Mouse (Mus musculus) left cerebral cortex, postnatal 4 days (tissue): Measurements from ENCODE around the gene 4930507D05Rik. TPM values are rescaled to one million over a fixed set of nuclear protein-coding genes. Genes with fewer than 3 reads are reported as not detected.
"Not testable (repeated sequence)": the region's sequence is repeated elsewhere in the genome, so short reads cannot be mapped to it uniquely, and the experiment has no call there.

Source experiments
- DNase-seq: peaks from one replicate; pipeline ENCODE4 v3.0.0-alpha.2; 2022
- intact Hi-C: fragments of 180-260 bp; cut with DNase I; formaldehyde crosslinking; loops from one replicate; pipeline ENCODE4 v1.15.1; 2025
- total RNA-seq, 2 experiments: library from RNA; stranded (reverse); gene quantifications; 2 replicates each; pipeline ENCODE4 v1.2.3; 2021

4930507D05Rik gene
- total RNA-seq: 1 to 10 TPM; 1.2 TPM

- intact Hi-C loops: no loop called here
- DNase-seq: peak; percentile 92
Observed at GRCm38 (mm10) chr10:62449364-62450279, at the start of gene 4930507D05Rik, which contains the start of gene Supv3l1. Gene 4930507D05Rik (plus strand): TSS chr10:62449489. Gene Supv3l1 (minus strand): TSS chr10:62449738.

- DNase-seq: peak; percentile 57
- intact Hi-C loops: loop anchor here (10.0 kb wide), 1 partner anchor 207 kb away; no protein-coding TSS in a partner anchor
Observed at GRCm38 (mm10) chr10:62401641-62402111, 47.6 kb upstream of the 4930507D05Rik start.

- intact Hi-C loops: loop anchor here (10.0 kb wide), 1 partner anchor 210 kb away; no protein-coding TSS in a partner anchor
- DNase-seq: no peak
Observed at GRCm38 (mm10) chr10:62404901-62405300, 44.4 kb upstream of the 4930507D05Rik start.

GRCm38 (mm10) chr10:62410943-62411342 lies 38.3 kb upstream of the 4930507D05Rik start:
- peak; percentile 74 for DNase-seq
- intact Hi-C loops: loop anchor here (5.0 kb wide), 1 partner anchor 139 kb away; no protein-coding TSS in a partner anchor

DNA sequence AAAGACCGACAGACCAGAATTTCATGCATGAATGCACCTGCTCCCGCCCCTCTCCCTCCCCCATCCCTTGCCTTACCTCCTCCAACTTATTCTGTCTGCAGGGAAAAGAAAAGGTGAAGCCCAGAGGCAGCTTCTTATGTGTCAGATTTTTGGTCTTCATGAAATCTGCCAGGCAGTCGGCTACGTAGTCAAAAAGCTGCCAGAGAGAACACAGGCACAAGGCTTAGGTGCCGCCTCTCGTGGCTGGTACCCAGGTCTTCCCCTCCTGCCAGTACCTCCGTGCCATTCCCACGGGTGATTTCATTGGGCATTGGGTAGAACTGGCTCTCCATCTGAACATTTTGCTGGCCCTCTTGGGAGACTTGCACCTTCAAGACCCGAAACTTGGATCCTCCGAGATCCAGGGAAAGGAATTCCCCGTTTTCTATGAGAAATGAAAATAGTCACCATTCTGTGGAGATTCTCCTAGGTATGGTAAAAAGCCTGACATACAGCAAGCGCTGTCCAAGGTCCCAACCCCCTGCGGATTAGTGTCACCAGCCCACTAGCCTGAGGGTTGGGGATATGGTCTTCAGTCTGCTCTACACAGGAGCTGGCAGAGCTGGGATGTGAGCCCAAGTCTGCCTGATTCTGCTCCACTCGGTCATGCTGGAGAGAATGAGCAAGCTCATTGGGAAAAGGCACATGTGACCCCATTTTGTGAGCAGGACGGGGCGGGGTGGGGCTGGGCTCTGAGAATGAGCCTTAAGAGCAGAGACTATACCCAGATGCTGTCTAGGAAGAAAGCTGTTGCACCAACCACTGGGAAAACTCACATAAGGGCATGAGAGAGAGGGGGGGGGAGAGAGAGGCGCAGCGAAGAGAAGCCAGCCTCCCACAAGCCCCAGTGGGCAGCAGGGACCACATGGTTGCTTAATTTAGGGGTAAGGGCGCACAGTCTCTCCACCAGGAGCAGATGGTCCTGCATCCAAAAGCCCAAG lies 37.6 kb upstream of the 4930507D05Rik start:
- peak; percentile 19 for DNase-seq
- intact Hi-C loops: loop anchor here (5.0 kb wide), 1 partner anchor 139 kb away; no protein-coding TSS in a partner anchor

- intact Hi-C loops: loop anchor here (5.0 kb wide), 1 partner anchor 141 kb away; no protein-coding TSS in a partner anchor
- peak; percentile 17 for DNase-seq
Observed at GRCm38 (mm10) chr10:62412906-62413605, 36.2 kb upstream of the 4930507D05Rik start.

DNA sequence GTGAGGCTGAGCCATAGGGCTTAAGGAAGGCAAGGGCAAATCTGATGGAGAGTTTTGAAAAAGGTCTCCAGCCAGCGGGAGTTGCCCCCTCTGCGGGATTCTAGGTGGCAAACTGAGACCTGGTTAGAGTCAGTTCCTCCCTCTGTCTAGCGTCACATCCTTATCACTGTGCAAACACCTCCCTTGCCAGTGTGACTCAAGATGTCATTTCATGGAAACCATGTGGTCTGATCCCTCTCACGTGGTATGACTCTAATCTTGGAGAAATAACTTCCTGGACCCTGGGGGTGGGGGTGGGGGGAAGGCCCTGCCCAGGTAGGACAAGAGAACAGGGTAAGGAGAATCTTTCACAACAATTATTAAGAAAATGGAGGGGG lies 35.7 kb upstream of the 4930507D05Rik start:
- DNase-seq: no peak
- intact Hi-C loops: loop anchor here (5.0 kb wide), 1 partner anchor 141 kb away; no protein-coding TSS in a partner anchor

DNA sequence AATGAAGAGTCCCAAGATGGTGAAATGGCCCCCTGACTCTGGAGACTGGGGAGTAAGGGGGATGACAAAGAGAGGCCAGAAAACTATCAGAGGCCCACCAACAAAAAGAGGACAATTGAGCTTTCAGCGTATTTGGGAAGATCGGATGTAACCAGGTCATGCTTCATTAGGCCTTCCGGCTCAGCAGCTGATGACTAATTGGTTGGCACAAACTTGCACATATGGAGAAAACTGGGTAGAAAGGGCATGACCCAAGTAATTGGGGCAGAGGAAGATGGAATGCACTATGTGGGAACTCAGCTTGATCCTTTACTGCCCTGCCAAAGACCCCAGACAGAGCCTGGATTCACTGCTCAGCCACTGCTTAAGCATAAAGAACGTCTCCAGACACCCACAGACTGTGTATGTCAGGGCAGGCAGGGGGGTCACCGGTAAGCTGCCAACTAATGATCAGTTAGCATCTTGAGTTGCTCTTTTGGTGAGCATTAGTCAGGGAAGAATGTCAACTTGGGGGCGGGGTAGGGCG lies 30.4 kb upstream of the 4930507D05Rik start:
- DNase-seq: no peak
- intact Hi-C loops: no loop called here

GRCm38 (mm10) chr10:62419422-62419821 lies 29.9 kb upstream of the 4930507D05Rik start:
- no peak for DNase-seq
- intact Hi-C loops: no loop called here

DNA sequence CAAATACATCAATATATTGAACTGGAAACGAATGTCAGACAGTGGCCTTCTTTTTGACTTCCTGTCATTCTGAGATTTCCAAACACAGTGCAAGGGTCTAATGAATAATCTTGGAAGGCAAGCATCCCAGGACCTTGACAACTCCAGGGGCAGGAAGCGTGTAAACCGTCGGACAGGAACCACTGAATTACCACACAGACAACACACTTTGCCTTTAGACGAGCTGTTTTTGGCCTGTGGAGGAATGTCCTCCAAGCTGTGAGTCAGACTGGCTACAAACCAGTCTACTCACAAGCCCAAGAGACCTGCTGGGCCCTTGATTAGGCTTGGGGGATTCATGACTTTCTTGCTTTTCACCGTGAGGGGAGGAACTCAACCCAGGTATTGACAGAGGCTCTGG lies 28.9 kb upstream of the 4930507D05Rik start:
- intact Hi-C loops: no loop called here
- no peak for DNase-seq

GRCm38 (mm10) chr10:62421127-62421526 lies 28.2 kb upstream of the 4930507D05Rik start:
- intact Hi-C loops: no loop called here
- no peak for DNase-seq

DNA sequence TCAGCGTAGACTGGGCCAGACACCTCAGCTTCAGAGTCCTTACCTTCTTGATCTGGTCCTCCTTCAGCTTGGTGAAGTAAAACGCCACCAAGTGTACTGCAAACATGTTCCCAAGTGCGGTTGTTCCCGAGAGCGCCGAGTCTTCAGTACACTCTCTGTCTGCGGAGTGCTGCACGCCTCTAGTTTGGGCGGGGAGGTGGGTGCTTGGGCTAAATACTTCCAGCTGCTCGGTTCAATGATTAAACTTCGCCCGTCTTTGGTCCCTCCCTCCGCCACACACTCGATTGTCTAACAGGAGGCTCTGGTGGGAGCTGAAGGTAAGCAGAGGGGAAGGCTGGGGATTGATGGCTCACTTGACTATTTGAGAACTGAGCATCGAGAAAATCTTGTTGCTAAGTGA lies 27.0 kb upstream of the 4930507D05Rik start, which contains the start of gene Hkdc1:
Gene Hkdc1 (minus strand): TSS at position 237 of the 400 bp plus-strand sequence.
- no peak for DNase-seq
- intact Hi-C loops: no loop called here

- intact Hi-C loops: no loop called here
- DNase-seq: no peak
Observed at GRCm38 (mm10) chr10:62425081-62425871, 24.0 kb upstream of the 4930507D05Rik start.

DNA sequence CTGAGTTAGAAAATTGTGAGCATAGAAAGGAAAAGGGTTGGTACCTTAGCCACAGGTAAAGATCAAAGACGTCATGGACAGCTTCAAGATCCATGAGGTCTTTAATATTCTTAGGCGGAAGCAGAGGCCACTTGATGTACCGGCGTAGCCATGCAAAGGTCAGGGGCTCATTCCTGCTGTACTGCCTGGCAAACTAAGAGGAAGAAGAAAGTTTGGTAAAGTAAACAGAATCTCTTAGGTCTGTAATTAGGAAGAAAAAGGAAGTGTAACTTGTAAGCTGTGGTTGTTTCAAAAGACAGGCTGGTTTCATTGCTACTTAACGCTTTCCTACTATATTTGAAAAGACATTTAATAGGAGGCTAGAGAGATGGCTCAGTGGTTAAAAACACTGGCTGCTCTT lies 18.9 kb upstream of the 4930507D05Rik start:
- intact Hi-C loops: loop anchor here (10.0 kb wide), 1 partner anchor 324 kb away; no protein-coding TSS in a partner anchor
- no peak for DNase-seq

DNA sequence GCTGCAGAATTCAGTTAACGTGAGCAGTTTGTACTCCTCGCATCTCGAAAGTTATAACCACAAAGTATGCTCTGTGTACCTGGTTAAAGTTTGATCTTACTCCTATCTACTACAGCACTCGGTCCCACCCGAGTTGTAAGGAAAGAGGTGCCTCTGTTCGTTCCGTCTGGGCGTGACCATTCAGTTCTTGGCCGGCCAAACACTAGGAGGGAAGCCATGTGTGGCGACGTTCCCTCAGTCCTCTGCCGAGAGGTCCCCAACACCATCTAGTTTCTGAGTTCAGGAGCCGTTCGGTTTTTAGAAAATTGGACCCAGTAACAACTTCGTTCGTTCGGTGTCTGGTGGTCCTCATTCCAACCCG lies 971 bp downstream of the 4930507D05Rik start:
- intact Hi-C loops: no loop called here
- DNase-seq: no peak

DNA sequence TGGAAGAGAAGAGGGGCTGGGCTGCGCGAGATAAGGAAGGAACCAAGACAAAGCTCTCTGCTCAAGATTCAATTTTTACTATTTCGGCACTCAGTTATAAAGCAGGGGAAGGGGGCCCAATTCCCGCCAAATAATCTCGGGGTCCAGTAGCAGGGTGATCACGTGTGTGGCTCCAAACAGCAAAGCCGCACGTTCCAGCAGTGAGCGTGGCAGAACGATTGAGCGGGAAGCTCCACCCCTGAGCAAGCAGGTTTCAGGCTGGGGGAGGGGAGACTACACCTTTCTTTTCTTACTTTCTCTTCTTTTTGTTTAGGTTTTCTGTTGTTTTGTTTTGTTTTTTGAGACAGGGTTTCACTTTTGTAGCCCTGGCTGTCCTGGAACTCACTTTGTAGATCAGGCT lies 2.7 kb downstream of the 4930507D05Rik start:
- DNase-seq, intact Hi-C loops: not testable (repeated sequence)

DNA sequence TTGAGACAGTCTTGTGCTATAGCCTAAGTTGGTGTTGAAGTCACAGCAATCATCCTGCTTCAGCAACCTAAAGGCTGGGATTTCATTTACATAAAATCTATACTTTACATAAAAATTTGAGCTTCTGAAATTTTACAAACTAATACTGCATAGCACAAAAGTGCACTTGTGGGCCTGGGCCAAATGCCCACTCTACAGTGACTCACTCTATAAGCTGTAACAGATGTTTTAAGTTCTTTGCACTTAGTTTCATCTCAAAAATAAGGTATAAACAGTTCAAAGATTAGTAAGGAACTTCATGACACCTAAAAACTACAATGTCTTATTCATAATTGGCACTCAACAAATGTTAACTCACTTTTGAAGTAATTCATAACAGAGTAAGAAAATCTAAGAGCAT lies 12.0 kb downstream of the 4930507D05Rik start:
- intact Hi-C loops: no loop called here
- no peak for DNase-seq

- intact Hi-C loops: no loop called here
- DNase-seq: no peak
Observed at GRCm38 (mm10) chr10:62469736-62470135, 20.4 kb downstream of the 4930507D05Rik start.

DNA sequence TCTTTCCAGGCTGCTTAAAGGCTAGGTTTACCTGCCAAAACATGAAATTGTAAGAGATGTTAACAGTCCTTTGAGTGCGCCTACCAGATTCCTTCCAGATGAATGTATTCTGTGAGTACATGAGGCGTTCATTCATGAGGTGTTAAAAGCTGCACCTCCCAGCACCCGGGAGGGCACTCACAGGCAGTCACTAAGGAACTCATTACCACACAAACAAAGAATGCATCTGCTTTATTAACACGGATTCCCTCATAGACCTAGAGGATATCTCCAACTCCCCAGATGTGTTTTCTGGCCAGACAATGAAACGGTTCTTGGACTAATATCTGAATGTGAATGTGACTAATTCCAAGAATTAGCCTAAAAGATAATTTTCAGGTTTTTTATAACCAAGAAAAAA lies 21.8 kb downstream of the 4930507D05Rik start:
- no peak for DNase-seq
- intact Hi-C loops: no loop called here
